Mouse (Mus musculus) limb, embryonic 10.5 days (tissue): ENCODE results near the gene Rdh19. TPM values are rescaled to one million over a fixed set of nuclear protein-coding genes. Genes with fewer than 3 reads are reported as not detected.
"Not testable (repeated sequence)": the region's sequence is repeated elsewhere in the genome, so short reads cannot be mapped to it uniquely, and the experiment has no call there.

ENCODE experiments used
- DNase-seq: peaks from one replicate; pipeline ENCODE4 v3.0.0-alpha.2; 2017; ENCODE audit warnings: low spot score
- H3K27ac ChIP-seq: fragments of 300-500 bp; sonication (generic); 2 replicates; pipeline ENCODE4 v1.5.1; 2016; ENCODE audit warnings: mild to moderate bottlenecking
- H3K27me3 ChIP-seq: fragments of 300-500 bp; sonication (generic); 2 replicates; pipeline ENCODE4 v1.6.1; 2016; ENCODE audit warnings: low read depth, mild to moderate bottlenecking; ENCODE audit not compliant: poor library complexity, severe bottlenecking
- H3K36me3 ChIP-seq: fragments of 300-500 bp; sonication (generic); 2 replicates; pipeline ENCODE4 v1.6.1; 2016; ENCODE audit warnings: mild to moderate bottlenecking, moderate library complexity
- H3K4me1 ChIP-seq: fragments of 300-500 bp; sonication (generic); 2 replicates; pipeline ENCODE4 v1.6.1; 2016
- H3K4me3 ChIP-seq: fragments of 300-500 bp; sonication (generic); 2 replicates; pipeline ENCODE4 v1.5.1; 2016; ENCODE audit warnings: mild to moderate bottlenecking, moderate library complexity
- H3K9me3 ChIP-seq: fragments of 300-500 bp; sonication (generic); replicated peaks from 2 replicates; pipeline ENCODE4 v1.6.1; 2016; ENCODE audit warnings: mild to moderate bottlenecking
- WGBS: fragments of 180-500 bp; shearing (Covaris S2); methylation state at CpG from one replicate; pipeline ENCODE4 v1.1.7; 2016; 5-methylcytosine and 5-hydroxymethylcytosine counted together
- polyA plus RNA-seq: library from polyadenylated mRNA; unstranded; fragments of >200 nt; fragmentation: Nextera tagmentation; extraction: Ambion mirVana; gene quantifications from 2 replicates; pipeline ENCODE4 v1.2.1, GENCODE M21; 2016

Rdh19 gene
- polyA plus RNA-seq, 1 experiment from 2014 or later = not detected

DNA sequence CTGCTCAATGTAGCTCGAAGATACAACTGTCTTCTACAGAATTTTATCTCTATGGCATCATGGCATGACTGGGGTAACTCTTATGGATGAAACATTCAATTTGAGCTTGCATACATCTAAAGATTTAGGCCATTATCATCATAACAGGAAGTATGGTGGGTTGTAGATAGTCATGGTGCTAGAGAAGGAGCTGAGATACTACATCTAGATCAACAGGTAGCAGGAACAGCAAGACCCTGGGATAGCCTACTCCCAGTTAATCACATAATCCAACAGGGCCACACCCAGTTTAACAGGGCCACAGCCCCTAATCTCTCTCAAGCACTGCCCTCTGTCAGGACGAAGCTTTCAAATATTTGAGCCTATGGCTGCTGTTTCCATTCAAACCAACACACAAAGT, 9.0 kb upstream of the Rdh19 start:
- no peaks in the 10 kb centered on the region for H3K27me3 ChIP-seq
- no peak overlapping the region for H3K27ac ChIP-seq
- H3K4me3 ChIP-seq = no peak overlapping the region
- H3K4me1 ChIP-seq = no peaks in the 10 kb centered on the region
- DNase-seq = no peak
- H3K36me3 ChIP-seq = no peaks in the 10 kb centered on the region
- WGBS = 75% methylated on average over 2 of the region's 2 CpGs
- no peaks in the 10 kb centered on the region for H3K9me3 ChIP-seq

DNA sequence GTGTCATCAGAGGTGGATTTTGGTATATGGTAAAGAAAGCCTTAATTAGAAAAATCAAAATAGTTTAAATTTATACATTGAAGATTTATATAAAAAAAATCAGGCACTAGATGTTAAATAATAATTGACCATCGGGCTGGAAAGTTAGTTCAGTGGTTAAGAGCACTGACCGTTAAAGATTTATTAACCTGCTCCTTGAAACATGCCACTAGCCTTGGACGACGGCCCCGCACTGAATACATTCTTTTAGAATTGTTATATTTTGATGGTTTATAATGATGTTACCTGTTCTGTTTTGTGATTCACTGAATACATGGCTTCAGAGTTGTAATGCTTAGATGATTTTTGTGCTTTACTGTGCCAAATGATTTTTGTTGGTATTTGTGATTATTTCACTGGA, 3.8 kb upstream of the Rdh19 start:
- H3K4me1 ChIP-seq, H3K36me3 ChIP-seq, H3K9me3 ChIP-seq, H3K27ac ChIP-seq, H3K27me3 ChIP-seq, H3K4me3 ChIP-seq, DNase-seq: not testable (repeated sequence)
- WGBS = 95% methylated on average over 5 of the region's 5 CpGs

DNA sequence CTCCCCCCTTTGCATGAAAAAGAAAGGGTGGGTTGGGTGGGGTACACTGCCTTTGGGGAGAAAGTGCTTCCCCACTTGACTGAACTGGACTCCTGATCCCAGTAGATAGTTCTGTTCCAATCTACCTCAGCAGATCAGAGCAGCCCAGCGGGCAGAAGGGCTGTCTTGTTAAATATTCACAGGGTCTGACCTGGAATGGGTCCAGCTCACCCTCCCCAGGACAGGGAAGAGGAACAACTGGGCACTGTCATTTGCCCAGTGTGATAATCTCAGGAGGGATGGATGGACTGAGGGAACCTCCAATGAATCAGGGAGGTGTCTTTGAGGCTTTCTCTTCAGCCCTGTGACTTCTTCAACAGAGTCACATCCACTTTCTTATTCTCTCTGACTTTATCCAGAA, 1.6 kb upstream of the Rdh19 start:
- DNase-seq = no peak
- no peaks in the 10 kb centered on the region for H3K27me3 ChIP-seq
- no peaks in the 10 kb centered on the region for H3K9me3 ChIP-seq
- no peak overlapping the region for H3K27ac ChIP-seq
- H3K4me1 ChIP-seq = no peaks in the 10 kb centered on the region
- no peaks in the 10 kb centered on the region for H3K36me3 ChIP-seq
- 97% methylated on average over 1 of the region's 1 CpGs for WGBS
- H3K4me3 ChIP-seq = no peak overlapping the region

DNA sequence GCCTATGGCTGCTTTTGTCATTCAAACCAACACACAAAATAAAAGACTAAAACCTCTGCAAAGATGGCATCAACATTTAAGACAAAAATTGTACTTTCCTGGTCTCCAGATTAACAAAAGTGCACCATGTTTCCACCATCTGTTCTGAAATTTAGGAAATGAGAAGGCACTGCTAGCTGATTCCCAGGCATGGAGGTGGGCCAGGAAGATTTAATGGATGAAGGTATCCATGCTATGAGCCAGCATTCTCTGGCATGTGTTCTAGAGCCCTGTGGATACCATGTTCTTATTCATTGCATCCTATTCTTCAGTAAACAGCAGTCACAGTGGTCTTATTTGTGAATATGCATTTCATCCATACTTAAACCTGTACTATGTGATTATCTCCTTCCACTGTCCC, 6.6 kb downstream of the Rdh19 start:
- Histone ChIP-seq H3K4me3 (no peak overlapping the region), H3K36me3 (no peaks in the 10 kb centered on the region), H3K9me3 (no peaks in the 10 kb centered on the region), H3K27ac (no peak overlapping the region), H3K4me1 (no peaks in the 10 kb centered on the region), H3K27me3 (no peaks in the 10 kb centered on the region)
- DNase-seq = no peak

DNA sequence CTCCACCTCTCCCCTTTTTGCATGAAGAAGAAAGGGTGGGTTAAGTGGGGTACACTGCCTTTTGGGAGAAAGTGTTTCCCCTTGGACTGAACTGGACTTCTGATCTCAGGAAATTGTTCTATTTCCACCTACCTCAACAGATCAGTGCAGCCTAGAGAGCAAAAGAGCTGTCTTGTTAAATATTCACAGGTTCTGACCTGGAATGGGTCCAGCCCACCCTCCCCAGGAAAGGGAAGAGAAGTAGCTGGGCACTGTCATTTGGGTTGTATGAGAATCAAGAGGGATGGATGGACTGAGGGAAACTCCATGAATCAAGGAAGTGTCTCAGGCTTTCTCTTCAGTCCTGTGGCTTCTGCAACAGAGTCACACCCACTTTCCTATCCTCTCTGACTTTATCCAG, 15.2 kb downstream of the Rdh19 start:
- Histone ChIP-seq H3K4me3 (no peak overlapping the region), H3K27me3 (no peaks in the 10 kb centered on the region), H3K27ac (no peak overlapping the region), H3K36me3 (no peaks in the 10 kb centered on the region), H3K4me1 (no peaks in the 10 kb centered on the region), H3K9me3 (no peaks in the 10 kb centered on the region)
- DNase-seq = no peak

DNA sequence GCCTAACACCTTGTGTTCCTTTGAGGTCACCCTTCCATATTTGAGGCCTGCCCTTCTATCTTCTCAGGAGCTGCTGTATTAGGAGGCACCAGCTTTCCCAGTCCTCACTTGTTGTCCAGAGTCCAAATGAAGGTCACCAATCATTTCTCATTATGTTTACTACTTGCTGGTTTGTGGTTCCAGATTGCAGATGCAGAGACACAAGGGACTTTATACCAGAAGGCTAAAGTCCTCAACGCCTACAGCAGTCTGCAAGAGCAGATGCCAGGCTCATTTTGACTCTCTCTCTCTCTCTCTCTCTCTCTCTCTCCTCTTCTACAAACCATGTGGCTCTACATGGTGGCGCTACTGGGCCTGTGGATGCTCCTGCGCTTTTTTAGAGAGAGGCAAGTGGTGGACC, 16.5 kb downstream of the Rdh19 start, which contains the start of gene Rdh16f2:
Gene Rdh16f2 (plus strand): TSS at position 243 of the 400 bp plus-strand sequence.
- no peak for DNase-seq
- Histone ChIP-seq H3K4me3 (no peak within 1 kb of the TSS), H3K4me1 (no peaks in the 10 kb centered on the region), H3K27me3 (no peaks in the 10 kb centered on the region), H3K27ac (no peak within 1 kb of the TSS), H3K36me3 (no peaks in the 10 kb centered on the region), H3K9me3 (no peaks in the 10 kb centered on the region)
- 83% methylated on average over 3 of the region's 3 CpGs for WGBS

DNA sequence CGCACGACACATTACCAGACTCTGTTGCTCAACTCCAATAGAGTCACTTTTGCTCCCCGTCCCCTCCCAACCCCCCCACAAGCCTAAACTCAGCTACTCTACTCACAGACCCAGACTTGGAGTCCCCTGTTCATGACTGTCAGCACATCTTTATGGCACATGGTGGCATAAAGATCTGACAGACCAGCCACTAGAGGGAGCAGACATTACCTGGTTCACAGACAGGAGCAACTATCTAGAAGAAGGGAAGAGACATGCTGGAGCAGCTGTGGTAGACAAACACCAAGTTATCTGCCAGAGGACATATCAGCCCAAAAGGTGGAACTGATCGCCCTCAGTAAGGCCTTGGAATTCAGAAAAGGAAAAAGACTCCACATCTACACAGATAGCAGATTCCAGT, 22.8 kb downstream of the Rdh19 start:
- Histone ChIP-seq H3K27me3 (no peaks in the 10 kb centered on the region), H3K9me3 (no peaks in the 10 kb centered on the region), H3K36me3 (no peaks in the 10 kb centered on the region), H3K4me1 (no peaks in the 10 kb centered on the region), H3K4me3 (no peak overlapping the region), H3K27ac (no peak overlapping the region)
- DNase-seq = no peak
- 83% methylated on average over 4 of the region's 4 CpGs for WGBS

DNA sequence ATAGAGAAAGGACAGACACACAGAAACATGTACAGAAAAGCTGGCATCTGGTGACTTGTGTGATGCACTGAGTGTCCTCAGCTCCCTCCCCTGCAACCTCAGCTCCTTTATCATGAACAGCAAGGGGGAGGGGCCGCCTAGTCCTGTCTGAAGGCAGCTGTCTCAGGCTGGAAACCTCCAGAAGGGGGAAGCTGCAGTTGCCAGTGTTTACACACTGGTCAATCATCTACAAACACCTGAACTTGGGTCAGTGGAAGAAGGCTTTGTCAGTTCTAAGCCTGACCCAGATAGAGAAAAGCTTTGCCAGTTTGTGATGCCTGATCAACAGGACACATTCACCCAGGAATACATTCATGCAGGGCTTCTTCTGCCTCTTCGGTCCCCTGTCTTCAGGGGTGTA, 28.0 kb downstream of the Rdh19 start:
- H3K36me3 ChIP-seq = no peaks in the 10 kb centered on the region
- no peaks in the 10 kb centered on the region for H3K9me3 ChIP-seq
- H3K4me3 ChIP-seq = no peak overlapping the region
- no peak for DNase-seq
- no peaks in the 10 kb centered on the region for H3K27me3 ChIP-seq
- H3K4me1 ChIP-seq = no peaks in the 10 kb centered on the region
- 44% methylated on average over 2 of the region's 2 CpGs for WGBS
- no peak overlapping the region for H3K27ac ChIP-seq

DNA sequence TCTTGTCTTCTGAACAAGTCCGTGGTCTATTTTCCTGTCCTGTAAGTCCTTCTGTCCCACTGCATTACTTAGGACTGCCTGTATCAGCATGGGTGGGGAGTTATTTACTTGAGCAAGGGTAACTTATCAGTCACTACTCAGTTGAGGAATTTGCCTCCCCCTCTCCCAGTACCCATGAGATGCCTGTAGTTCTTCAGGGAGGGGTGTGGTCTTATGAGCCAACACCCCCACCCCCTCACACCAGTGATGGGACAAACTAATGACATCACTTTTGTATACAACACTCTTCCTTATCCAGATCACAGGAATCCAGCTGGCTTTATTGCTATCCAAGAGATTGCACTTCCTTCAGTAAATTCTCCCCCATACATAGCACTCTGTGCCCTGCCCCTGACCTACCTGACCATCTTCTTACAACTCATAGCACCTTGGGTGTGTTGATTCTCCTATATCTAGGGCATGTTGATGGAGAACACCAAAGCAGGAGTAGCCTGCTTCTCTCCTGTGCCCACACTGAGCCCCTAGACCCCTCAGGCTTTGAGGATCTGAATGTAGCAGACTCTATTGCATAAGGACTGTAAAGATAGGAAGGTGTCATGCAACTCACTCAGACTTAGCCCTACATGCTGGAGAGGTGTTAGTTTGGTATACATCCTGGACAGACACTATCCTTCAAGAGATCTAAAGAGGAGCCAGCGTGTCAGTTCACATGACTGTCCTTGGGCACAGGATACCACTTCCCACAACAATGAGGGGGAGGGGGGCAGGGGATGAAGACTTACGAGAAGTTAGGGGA, 28.7 kb downstream of the Rdh19 start:
- Histone ChIP-seq H3K4me3 (no peak overlapping the region), H3K27me3 (no peaks in the 10 kb centered on the region), H3K9me3 (no peaks in the 10 kb centered on the region), H3K4me1 (no peaks in the 10 kb centered on the region), H3K27ac (no peak overlapping the region), H3K36me3 (no peaks in the 10 kb centered on the region)
- 64% methylated on average over 3 of the region's 3 CpGs for WGBS
- no peak for DNase-seq

DNA sequence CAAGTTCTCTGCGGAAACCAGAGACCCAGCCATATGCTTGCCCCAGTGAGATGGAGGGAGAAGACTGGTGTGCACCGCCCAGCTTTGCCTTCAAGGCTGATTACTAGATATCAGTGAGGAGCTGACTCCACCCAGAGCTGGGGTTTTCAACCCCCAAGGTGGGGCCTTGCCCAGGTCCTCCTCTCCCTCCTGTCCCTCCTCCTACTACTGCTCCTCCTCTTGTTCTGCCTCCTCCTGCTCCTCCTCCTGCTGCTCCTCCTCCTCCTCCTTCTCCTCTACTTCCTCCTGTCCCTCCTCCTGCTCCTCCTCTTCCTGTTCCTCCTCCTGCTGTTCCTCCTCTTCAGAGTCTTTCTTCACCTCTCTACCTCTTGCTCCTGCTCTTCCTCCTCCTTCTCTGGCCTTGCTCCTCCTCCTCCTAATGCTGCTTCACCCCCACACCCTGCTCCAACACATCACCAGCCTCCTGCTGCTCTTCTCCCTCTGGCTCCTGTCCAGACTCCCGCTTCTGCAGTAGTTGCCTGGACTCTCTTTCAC, 29.5 kb downstream of the Rdh19 start:
- Histone ChIP-seq H3K9me3 (no peaks in the 10 kb centered on the region), H3K27me3 (no peaks in the 10 kb centered on the region), H3K4me3 (no peak overlapping the region), H3K36me3 (no peaks in the 10 kb centered on the region), H3K27ac (no peak overlapping the region; the same call in 1 of the 2 replicates), H3K4me1 (no peaks in the 10 kb centered on the region)
- no peak for DNase-seq
- WGBS = 76% methylated on average over 3 of the region's 3 CpGs

DNA sequence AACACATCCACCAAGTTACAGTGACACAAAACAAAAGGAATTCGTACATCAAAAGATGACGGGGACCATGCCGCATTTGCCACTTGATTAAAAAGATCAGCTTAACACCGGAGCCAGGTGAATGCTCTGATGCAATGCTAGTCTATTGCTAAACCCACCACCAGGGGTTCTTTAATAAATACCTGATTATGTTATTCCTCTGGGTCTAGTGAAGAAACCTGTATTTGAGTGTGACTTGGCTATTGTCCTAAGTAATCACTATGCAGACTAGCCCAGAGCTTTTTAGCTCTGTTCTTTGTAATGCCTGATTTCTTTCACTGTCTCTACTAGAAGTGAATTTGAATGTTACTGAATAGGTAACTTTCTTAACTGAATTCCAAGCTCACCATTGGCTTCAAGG, 31.3 kb downstream of the Rdh19 start:
- no peak overlapping the region for H3K4me3 ChIP-seq
- H3K27ac ChIP-seq = no peak overlapping the region
- no peaks in the 10 kb centered on the region for H3K27me3 ChIP-seq
- H3K36me3 ChIP-seq = no peaks in the 10 kb centered on the region
- H3K4me1 ChIP-seq = no peaks in the 10 kb centered on the region
- WGBS = 89% methylated on average over 4 of the region's 4 CpGs
- no peaks in the 10 kb centered on the region for H3K9me3 ChIP-seq
- DNase-seq = no peak

DNA sequence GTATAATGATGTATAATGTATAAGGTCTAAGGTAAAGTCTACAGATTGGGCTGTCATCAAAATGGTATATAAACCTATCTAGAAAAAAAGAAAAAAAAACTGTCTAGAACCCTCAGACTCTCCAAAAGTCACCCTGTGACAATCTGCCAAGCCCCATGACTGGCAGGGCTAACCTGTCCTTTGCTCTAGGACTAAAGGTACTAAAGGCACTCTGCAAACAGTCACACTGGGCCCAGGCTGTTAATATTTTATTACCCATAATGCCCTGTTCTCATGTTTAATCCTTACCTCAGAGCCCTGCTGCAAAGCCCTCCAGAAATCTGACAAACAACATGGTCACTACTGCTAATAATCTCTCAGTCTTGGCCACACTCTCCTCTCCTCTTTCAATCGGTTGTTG, 36.8 kb downstream of the Rdh19 start:
- Histone ChIP-seq H3K27ac (no peak overlapping the region), H3K4me3 (no peak overlapping the region), H3K27me3 (no peaks in the 10 kb centered on the region), H3K9me3 (no peaks in the 10 kb centered on the region), H3K36me3 (no peaks in the 10 kb centered on the region), H3K4me1 (peaks cover 7% of the 10 kb centered on the region)
- 73% methylated on average over 1 of the region's 1 CpGs for WGBS
- DNase-seq = no peak

DNA sequence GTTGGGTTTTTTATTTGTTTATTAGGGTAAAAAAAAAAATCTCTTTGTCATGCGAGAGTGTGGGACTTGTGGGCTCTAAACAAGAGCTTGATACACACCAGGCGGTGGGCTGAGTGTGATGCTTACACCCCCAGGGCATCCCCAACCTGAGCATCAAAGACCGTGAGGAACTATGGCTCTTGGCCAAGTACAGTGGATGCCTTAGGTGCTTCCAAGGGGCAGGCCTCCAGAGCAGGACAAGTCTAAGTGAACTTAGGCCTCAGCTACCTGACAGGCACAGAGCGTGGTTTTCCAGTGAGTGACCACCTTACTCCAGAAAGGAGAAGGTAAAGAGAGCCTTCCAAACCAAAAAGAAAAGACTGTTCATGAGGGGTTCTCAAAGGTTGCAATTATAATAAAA, 37.2 kb downstream of the Rdh19 start:
- WGBS = 88% methylated on average over 4 of the region's 4 CpGs
- peaks cover 7% of the 10 kb centered on the region for H3K4me1 ChIP-seq
- H3K9me3 ChIP-seq = no peaks in the 10 kb centered on the region
- no peak overlapping the region for H3K27ac ChIP-seq
- H3K4me3 ChIP-seq = no peak overlapping the region
- H3K27me3 ChIP-seq = no peaks in the 10 kb centered on the region
- H3K36me3 ChIP-seq = no peaks in the 10 kb centered on the region
- no peak for DNase-seq

DNA sequence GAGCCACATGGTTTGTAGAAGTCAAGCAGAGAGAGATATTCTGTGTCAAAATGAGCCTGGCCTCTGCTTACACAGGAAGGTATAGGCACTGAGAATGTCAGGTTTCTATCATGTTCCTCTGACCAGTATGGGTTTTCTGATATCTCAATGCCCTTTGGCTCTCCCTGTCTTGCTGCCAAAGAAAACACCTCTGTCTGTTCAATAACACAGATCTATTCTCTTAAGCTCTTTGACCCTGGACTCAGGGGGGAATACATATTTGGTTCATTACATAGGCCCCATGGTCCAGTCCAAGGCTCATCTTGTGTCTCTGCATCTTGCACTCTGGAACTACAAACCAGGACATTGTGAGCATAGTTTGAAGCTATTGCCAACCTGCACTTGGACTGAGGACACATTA, 38.9 kb downstream of the Rdh19 start, which contains the start of gene Rdh7:
Gene Rdh7 (minus strand): TSS at position 213 of the 400 bp plus-strand sequence.
- no peak for DNase-seq
- H3K4me3 ChIP-seq = no peak within 1 kb of the TSS
- peaks cover 7% of the 10 kb centered on the region for H3K4me1 ChIP-seq
- H3K27me3 ChIP-seq = no peaks in the 10 kb centered on the region
- no peaks in the 10 kb centered on the region for H3K36me3 ChIP-seq
- H3K27ac ChIP-seq = no peak within 1 kb of the TSS
- H3K9me3 ChIP-seq = no peaks in the 10 kb centered on the region
